Mouse (Mus musculus): ENCODE results near the gene Cabcoco1.

Gene Cabcoco1

GRCm38 (mm10) chr10:68507741-68508140, 34.0 kb downstream of the Cabcoco1 start:
- no peak for DNase-seq (ENCODE audit: low spot score)

GRCm38 (mm10) chr10:68506242-68506641, 35.5 kb downstream of the Cabcoco1 start:
- no peak for DNase-seq (ENCODE audit: low spot score)

GRCm38 (mm10) chr10:68504586-68505152, 37.0 kb downstream of the Cabcoco1 start:
- no peak for DNase-seq (ENCODE audit: low spot score)

GRCm38 (mm10) chr10:68501067-68501466, 40.6 kb downstream of the Cabcoco1 start:
- DNase-seq (ENCODE audit: low spot score): no peak

DNA sequence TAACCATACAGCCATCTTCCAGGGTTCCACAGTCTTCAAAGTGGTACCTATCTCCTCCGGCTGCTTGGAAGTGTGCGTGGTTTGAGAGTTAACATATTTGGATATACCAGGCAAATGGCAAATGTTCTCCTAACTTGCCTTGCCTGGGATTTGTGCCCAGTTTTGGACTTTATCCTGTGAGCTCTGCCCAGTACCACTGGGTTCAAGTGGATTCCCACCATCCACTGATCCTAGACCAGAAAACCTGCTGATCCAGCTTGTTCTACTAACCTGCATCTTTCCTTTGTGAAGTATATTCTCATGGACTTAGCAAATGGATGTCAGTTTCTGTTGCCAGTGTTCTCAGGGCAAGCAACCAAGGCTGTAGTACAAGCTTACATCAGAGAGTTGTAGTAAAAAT, 46.5 kb downstream of the Cabcoco1 start:
- no peak for DNase-seq (ENCODE audit: low spot score)

- DNase-seq (ENCODE audit: low spot score): no peak
Measured at GRCm38 (mm10) chr10:68491557-68491956, 50.1 kb downstream of the Cabcoco1 start.

GRCm38 (mm10) chr10:68490781-68491180, 50.9 kb downstream of the Cabcoco1 start:
- no peak for DNase-seq (ENCODE audit: low spot score)

DNA sequence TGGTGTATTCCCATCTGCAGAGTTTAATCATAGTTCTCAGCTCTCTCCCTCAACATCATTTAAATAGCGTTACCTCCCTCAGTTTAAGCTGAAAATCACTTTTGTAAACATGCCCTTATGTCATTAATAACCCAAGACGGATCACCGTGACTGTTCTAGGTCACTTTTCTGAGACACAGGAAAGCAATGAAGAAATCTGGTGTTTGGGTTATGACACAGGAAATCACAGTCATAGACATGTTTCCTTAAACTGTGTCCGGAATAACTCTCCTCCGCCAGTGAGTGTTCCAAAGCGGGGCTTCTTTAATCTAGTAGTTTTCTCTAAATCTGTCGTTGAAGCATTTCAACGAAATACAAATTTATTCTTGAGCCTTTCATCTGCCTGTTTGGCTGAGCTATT, 68.9 kb downstream of the Cabcoco1 start:
- no peak for DNase-seq (ENCODE audit: low spot score)

DNA sequence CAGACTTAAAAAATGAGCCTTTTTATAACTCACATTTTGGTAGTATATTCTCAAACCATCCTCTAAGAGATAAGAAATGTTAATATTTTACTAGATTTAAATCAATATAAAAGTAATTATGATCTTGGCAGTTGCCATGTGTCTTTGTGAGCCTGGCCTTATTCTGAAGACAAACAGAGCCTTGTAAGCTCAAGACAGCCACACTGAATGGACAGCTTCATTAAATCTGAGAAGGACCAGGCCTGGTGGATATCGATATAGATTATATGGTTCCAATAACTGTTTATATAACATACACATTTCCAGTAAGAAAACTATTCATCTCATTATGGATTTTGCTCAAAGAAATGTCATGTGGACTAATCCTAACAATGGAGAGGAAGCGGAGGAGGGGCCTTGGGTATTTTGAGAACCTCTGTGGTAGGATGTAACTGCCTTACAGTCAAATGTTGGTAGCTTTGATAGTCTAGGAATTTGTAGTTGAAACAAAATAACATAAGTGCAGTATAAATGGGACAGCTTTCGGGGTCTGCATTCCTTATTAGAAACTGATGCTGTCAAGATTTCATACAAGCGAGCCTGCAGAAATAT, 75.9 kb downstream of the Cabcoco1 start:
- no peak for DNase-seq (ENCODE audit: low spot score)

GRCm38 (mm10) chr10:68464943-68465342, 76.8 kb downstream of the Cabcoco1 start:
- peak; percentile 21 for DNase-seq (ENCODE audit: low spot score)

DNA sequence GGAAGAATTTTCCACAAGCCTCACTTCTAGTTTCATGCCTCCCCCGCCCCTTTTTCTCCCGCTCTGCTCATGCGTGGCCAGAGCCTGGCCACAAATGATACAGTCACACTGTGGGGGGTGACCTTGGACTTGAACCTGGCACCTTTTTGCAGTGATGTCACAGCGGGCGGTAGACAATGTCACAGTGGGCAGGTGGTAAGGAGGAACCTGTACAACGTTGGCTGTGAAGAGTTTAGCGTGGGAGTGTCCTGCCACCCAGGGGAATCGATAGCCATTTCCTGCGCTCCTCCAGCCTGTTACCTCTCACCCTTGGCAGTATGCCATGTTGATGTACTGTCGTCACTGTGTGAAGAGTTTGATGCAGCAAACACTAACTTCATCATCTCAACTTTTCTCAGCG, 81.9 kb downstream of the Cabcoco1 start:
- no peak for DNase-seq (ENCODE audit: low spot score)

- DNase-seq (ENCODE audit: low spot score): no peak
Measured at GRCm38 (mm10) chr10:68457019-68457418, 84.7 kb downstream of the Cabcoco1 start.

DNA sequence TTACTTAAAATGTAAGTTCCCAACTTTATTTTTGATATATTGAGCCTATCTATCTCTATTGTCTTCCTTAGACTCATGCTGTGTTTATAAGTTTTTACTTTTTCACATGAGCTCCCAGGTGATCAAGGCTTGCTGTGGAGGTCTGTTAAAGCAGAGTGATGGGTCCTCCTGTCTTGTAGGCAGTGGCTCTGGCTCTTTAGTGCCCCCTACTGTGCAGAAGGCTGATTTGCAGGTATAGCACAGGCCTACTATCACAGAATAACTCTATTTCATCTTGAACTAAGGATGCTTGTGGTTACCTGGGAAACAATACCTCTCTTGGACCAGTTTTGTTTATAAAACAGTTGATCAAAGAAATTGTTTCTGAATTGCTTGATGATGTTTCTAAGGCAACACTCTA, 87.2 kb downstream of the Cabcoco1 start:
- DNase-seq (ENCODE audit: low spot score): no peak

GRCm38 (mm10) chr10:68446797-68447125, 94.9 kb downstream of the Cabcoco1 start:
- DNase-seq (ENCODE audit: low spot score): no peak

DNA sequence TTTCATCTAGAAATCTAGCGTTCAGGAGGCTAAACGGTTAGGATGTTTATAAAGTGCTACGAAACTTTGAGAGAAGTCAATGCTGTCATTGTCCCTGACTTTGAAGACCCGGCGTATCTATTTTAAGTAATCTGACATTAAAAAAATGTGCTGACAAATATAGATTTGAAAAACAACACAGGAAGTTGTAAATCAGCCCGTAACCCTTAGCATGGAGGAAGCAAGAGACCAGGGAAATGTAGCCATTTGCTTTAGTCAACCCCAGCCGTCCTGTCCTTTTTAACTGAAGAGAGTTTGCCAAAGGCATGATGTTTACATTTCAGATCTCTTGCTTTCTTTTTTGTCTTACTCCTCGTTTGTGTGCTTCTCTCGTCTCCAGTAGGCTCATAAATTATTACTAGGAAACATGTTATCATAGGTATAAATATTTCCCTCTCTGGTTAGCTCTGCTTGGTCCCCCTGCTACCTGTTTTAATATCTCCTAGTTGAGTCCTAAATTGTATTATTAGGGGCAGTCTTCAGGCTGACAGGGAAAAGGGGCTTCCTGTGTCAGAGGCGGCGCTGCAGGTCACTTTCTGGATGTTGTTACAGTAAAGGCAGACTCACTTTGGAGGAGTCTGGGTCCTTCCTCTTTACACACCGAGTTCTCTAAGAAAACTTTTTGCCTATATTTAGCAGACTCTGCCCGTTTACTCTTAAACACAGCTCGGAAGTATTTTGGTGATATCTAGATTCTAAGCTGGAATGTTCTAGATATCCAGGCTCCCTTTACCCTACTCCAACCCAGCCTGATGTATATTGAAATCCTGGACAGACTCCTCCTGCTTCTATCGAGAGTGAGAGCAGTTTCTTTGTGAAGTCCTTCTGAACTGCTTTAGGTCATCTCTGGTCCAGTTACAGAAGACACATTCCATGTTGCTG, 95.6 kb downstream of the Cabcoco1 start:
- no peak for DNase-seq (ENCODE audit: low spot score)

DNA sequence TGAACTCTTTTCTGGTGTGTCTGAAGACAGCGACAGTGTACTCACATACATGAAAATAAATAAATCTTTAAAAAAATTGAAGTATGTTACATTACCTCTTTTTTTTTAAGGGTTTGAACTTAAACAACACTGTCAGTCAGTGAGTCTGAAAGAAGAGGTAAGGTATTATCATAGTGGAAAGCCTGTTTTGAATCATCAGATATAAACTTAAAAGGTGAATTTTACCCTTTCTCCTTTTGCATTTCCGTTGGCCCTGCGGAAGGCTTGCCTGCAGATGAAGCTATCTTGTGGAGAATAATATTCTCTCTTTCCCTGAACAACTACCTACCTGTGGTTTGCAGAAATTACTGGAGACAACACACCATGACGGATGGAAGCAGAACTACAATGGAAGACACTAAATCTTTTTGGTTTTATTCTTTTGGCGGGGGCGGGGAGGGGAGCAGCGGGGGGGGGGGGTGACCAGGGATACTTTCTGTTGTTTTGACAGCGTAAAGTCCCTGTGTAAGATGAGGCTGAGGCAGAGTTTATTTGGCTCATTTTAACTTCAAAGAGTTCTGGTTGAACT, 96.4 kb downstream of the Cabcoco1 start:
- no peak for DNase-seq (ENCODE audit: low spot score)

GRCm38 (mm10) chr10:68444361-68445114, 97.2 kb downstream of the Cabcoco1 start:
- no peak for DNase-seq (ENCODE audit: low spot score)

DNA sequence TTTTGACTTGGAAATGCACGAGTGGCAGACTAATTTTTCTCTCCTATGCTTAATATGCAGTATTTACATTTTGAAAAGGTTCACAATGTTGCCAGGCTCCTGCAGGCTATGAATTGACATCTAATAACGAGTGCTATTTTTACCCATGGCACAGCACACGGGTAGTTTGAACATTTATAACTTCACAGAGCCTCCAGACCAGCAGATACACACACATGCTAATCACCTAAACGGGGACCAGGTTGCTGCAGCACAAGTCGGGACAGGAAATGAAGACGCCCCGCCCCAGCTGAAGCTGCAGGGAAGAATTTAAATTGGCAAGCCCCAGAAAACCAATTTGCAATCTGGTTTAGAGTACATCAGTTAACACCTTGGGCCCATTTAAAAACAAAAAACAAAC, 98.6 kb downstream of the Cabcoco1 start:
- no peak for DNase-seq (ENCODE audit: low spot score)

- DNase-seq (ENCODE audit: low spot score): no peak
Measured at GRCm38 (mm10) chr10:68442713-68443112, 99.0 kb downstream of the Cabcoco1 start.

- DNase-seq (ENCODE audit: low spot score): no peak
Measured at GRCm38 (mm10) chr10:68441931-68442662, 99.6 kb downstream of the Cabcoco1 start.

DNA sequence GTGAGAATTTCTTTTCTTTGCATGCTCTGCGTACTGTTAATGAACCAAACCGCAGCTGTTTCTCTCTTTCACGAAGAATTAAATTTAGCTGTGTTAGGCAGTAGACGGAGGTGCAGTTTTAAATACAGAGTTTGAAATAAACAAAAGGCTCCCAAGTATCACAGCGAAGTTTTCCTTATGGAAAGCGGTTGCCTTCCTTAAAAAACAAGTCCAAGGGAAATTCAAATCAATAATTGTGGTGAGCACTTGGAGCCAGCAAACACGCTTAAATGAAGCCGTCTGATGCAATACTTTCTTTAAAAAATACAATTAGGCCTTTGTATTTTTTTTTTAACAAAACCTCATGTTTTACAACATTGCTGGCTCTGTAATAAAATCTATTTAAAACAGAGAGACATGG, 101.2 kb downstream of the Cabcoco1 start:
- no peak for DNase-seq (ENCODE audit: low spot score)

DNA sequence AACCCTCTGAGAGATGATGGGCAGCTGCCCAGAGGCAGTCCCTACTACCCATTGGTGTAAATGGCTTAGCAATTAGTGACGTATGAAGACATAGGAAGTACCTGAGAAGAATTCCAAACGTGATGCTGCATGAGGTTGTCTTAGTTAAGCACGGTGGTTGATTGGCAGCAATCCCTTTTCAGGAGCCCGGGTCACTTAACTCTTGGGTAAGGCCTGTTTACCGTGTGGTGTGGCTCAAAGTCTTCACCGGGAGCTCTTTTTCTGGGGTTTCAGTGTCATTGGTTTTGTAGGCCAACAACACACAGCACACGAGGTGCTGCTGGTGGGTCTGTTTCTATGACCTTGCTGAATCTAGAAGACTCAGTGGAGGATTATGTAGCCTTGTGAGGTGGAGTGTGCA, 105.9 kb downstream of the Cabcoco1 start:
- no peak for DNase-seq (ENCODE audit: low spot score)

Data from left cerebral cortex, adult 11 months (tissue).